Mouse (Mus musculus): Measurements from ENCODE around the gene Foxo6.

Gene Foxo6

DNA sequence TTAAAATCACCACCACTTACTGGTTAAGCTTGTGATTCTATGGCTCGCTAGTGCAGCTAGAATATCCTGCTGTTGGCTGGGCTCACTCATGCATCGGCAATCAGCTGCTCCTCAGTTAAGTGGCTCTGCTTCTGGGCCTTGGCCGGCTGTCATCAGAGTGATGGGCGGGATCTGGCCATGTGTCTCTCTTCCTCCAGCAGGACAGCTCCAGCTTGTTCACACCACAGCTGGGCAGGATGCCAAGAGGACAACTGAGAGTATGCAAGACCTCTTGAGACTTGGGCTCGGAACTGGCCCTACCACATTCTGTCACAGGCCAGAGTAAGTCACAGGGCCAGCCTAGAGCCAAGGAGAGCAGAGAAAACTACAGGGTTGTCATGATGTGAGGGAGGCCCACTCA, 39.7 kb downstream of the Foxo6 start:
- DNase-seq (ENCODE audit: low spot score), result no peak

DNA sequence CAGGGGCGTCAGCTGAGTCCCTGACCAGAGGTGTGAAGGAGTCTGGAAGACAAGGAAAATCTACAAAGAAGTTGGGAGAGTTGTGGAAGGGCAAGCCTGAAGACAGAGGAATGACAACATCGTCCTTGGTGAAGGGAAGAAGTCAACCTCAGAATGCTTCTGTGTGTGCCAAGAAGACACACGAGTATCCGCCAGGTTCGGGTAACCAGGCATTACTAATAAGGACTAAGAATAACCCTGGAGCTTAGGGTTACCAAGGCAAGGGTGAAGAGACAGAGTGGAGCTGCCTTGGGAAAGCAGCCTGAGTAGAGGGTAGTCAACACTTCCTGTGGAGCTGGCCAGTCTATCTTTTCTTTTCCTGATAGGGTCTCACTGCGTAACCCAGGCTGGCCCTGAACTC, 41.1 kb downstream of the Foxo6 start:
- DNase-seq (ENCODE audit: low spot score), result no peak

DNA sequence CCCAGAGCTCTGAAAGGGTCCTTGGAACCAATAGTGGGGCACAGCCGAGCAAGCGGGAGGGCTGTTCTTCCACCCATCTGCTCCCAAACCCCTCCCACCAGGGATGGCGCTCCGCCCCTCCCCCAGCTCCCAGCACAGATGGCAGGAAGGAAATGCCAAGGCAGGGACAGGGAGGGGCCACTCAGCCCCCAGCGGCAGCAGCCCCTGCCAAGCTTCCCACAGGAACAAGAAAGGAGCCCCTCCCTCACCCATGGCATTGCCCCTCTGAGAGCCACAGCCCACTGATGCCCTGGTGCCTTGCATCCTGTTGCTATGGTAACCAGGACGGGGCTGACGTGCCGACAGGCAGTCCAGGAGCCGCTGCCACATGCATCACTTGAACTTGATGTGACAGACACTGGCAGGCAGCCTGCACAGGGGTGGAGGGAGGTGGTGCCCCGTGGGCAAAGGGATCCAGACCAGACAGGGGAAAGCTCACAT, 44.3 kb downstream of the Foxo6 start:
- DNase-seq (ENCODE audit: low spot score), result no peak

DNA sequence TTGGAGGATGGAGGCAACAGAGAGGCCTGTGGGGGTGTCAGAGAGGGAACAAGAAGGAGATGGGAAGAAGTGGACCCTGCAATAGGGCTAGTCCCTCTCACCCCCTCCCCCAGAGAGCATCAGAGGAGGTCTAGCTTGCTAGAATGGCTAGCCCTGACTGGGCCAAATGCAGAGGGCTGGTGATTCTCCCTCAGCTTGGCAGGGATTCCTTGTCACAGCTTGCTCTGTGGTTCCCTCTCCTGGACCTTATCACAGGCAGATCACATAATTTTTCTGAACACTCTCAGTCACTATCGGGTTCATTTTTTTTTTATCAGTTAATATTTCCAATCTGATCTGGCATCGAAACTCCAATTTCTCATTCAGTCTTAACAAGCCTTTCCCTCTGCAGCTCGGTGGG, 46.0 kb downstream of the Foxo6 start:
- DNase-seq (ENCODE audit: low spot score), result no peak

DNA sequence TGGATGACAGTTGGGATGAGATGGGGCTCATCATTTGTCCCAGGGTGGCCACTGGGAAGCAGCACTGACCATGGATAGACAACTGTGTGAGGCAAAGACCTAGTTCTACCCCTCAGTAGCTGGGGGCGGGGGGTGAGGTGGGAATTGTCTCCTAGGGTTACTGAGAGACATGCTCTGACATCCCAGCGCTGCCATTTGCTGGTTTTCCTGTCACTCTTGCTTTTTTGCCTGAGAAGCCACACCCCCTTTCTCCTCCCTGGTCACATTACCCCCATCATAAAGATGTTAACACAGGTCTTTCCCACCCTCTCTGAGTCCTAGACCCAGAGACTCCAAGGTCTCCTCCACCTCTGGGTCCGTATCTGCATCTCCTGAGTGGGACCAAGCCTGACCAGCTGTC, 47.7 kb downstream of the Foxo6 start:
- no peak for DNase-seq (ENCODE audit: low spot score)

DNA sequence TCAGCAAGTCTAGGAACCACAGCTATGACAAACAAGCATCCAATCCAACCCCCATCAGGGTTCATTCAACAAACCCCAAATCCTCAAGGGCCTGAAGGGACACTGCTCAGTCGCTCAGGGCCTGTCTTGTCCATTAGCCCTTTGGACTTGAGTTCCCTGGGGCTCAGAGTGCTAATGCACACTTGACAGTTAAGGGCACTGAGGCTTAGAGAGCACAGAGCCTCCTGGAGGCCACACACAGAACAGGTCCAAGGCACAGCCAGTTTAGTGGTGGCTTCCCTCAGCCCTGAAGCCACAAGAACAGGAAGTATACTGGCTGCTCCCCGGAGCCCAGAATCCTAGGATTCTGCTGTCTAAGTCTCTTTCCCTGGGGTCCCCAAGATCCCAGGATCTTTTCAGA, 53.9 kb downstream of the Foxo6 start:
- no peak for DNase-seq (ENCODE audit: low spot score)

DNA sequence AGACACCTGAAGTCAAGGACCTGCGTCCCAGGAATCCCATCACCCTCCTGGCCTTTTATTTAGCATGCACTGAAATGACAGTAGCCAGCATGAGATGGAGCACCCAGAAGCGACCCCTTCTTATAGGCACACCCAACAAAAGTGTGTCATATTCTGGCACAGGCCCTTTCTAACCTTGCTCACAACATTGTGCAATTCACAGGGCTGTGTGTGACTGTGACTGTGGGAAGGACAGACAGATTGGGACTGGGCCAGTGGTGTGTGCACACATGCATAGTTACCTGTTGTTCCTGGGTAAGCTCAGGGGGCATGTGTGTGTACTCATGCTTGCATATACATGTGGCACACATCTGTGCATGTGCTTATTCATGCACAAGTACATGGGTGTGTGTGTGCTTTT, 54.6 kb downstream of the Foxo6 start:
- DNase-seq (ENCODE audit: low spot score), result no peak

DNA sequence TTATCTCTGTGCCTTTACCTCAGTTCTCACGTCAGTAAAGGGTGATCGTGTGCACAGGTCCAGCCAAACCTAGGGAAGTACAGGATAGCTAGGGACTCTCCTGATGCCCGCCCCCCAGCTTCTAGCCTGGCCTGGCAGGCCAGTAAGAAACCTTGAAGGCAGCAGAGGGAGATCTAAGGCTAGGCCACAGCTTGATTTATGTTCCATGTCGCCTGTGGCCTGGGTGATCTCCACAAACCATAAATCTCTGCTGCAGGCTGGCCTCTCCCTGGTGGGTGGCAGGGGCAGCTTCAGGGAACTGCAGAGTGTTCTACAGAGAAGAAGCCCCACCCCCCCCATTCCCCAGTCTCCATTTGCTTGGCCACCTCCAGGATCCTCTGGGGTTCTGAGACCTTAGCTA, 55.2 kb downstream of the Foxo6 start:
- no peak for DNase-seq (ENCODE audit: low spot score)

DNA sequence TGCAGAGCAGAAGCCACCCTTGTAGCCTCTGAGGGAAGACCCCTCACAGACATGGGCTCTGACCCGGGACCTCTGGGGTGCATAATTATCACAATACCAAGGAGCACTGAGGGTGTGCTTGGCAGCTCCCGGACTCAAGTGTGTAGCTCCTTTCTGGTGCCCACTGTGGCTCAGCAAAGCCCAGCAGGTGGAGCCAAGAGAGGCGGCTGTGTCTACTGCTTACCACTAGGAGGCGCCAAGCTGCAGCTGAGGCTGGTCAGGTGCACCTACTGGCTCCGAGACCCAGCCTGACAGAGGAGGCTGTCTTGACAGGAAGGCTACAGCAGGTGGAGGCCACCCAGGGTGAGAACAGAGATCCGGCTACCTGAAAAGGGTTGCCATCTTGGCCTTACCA, 56.9 kb downstream of the Foxo6 start:
- peak; percentile 23 for DNase-seq (ENCODE audit: low spot score)

DNA sequence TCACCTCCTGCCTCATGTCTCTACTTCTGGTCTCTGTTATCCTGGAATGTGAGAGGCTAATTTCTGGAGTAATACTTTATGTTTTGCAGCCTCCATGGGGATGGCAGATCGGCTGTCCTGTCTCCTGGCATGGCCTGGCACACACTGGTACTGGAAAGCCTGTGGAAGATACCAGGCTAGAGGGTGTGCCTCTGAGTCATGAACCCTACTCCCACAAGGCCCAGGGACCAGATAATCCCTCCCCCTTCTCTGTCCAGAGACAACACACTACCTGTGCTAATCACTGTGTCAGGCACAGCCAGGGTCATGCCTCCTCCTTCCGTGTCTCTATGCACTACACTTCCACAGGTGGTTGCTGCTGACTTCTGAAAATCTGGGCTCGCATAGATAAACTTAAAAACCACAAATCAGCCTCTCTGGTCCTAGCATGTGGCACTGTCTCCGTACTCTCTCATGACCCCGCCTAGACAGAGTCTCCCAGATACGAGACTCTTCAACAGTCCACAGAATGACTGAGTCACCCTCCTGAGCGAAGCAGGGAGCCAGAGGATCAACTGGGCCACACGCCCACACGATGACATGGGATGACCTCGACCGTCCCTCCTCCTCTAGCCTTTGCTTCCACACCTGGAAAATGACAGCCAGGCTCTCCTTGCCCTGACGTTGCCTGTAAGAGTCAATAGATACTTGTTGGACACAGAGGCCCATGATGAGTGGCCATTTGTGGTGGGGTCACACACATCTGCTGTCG, 57.5 kb downstream of the Foxo6 start:
- DNase-seq (ENCODE audit: low spot score), result no peak

DNA sequence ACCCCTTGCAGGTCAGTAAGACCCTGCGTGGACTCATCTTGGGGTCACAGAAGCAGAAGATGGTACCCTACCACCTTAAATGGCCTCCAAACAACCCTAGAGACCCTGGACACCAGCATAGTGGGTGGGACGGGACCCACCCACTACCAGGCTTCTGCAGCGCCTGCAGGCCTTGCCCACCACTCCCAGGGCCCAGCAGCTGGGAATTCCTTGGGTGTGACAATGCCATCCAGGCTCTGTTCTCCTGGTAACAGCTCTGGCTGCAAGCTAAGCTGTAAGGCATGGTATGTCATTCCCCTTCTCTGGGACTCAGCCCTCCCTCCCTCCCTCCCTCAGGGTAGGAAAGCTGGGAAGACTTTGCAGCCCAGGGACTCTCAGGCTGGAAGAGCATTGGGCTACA, 58.5 kb downstream of the Foxo6 start:
- no peak for DNase-seq (ENCODE audit: low spot score)

DNA sequence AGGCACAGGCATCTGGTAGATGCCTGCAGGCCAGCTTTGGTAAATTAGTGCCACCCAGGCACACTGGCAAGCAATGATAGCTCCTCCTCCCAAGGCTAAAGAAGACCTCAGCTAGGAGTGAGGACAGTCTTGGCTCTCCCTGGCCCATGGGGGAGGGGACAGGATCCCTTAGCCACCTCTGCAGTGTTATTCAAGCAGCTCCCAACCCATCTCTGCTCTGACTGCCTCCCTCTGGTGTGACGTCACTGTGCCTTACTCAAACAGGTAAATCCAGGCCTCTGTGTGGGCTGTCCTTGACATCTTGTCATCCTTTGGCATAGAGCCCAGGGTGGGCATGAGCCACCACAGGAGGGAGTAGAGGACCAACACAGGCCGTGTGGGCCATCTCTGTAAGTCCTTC, 59.9 kb downstream of the Foxo6 start:
- DNase-seq (ENCODE audit: low spot score), result no peak

DNA sequence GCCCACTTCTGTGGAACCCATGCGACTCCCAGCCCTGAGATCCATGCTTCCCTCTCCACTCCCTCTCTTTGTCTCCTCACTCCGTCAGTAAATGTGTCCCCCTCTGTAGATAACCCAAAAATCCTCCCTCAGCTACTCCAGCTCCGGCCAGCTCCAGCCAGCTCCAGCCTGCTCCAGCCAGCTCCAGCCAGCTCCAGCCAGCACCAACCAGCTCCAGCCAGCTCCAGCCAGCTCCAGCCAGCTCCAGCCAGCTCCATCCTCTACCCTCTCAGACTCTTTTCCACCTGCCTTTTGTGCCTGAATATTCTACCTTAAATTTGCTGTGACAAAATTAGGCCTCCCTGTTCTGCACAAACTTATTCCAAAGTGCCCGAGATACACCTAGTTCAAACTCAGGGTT, 60.5 kb downstream of the Foxo6 start:
- no peak for DNase-seq (ENCODE audit: low spot score)

DNA sequence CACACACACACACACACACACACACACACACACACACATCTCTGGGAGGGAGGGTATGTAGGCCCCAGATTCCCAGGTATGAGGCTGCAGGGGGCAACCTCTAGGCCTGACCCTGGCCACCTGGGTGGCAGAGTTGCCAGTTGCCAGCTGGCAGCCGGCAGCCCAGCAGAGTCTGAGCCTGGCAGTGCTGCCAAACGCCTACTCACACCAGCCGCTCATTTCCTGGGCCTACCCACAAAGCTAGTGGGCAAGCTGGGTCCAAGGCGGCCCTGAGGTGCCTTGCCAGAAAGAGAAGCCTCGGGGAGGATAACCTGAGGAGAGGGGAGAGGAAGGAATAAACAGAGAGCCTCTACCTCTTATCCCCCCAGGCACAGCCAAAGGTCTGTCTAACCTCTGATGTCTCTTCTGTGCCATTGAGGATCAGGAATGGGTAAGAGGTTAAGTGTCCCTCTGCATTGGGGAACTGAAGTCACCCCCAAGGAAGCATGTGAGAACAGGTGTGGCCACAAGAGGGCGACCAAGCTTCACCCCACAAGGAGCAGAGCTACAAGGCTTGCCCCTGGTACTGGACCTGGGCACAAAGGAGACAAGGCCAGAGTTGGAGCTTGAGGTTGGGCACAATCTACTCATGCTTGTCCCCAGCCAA, 61.9 kb downstream of the Foxo6 start:
- peak; percentile 10 for DNase-seq (ENCODE audit: low spot score)

DNA sequence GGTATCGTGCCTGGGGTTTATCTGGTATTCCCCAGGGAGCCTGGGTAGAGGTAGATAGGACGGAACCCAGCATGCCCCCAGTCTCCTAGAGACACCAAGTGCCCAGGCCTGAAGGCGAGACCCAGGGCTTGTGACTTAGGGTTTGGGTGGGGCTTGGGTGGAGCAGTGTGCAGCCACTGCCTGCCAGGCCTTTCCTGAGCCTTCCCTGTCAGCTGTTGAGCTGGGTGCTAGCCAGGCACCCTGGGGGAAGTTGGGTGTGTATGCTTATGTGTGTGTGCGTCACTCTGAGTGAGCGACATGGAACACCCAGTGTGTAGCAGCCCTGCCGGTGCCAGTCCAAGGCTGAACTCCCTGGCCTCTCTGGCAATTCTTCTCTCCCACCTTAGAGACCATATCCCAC, 63.3 kb downstream of the Foxo6 start:
- no peak for DNase-seq (ENCODE audit: low spot score)

DNA sequence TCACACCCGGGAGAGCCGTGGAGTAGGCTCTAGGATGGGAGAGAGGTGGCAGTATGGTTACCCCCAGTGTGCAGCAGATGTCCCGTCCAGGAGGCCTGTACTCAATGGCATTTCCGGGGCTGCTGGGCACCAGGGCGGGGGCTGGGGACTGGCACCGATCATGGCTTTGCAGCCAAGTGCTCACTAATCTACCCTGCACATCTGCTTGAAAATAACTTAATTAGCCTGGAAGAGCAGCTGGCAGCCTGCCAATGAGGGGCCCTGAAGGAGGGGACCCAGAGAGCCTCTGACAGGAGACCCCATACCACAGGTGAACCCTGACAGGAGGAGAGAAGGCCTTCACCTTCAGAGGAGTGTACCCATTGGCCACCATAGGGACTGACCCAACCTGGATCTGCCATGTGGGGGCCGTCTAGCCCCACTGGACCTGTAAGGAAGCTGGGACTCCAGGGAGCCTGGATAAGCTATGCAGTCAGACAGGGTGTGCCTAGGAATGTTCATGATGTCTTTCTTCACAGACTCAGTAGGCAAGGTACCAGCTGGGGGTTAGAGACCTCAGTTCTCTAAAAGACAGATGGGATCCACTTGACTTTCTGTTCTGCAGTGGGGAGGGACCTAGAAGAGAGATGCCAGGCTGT, 63.9 kb downstream of the Foxo6 start:
- no peak for DNase-seq (ENCODE audit: low spot score)

DNA sequence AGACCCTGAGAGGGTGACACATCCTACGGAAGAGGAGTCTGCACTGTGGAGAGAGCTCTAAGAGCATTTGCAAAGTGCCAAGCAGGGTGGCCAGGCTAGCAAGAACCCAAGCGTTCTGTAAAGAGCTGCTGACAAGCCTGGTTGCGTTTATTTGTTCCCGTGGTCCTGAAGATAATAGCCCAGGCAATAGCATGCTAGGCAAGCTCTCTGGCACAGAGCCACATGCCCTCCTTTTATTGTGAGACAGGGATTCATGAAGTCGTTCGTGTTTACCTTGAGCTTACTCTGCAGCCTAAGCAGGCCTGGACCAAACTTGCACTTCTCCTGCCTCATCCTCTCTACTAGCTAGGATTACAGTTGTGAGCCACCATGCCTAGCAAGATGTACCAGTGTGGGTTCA, 65.4 kb downstream of the Foxo6 start:
- DNase-seq (ENCODE audit: low spot score), result no peak

DNA sequence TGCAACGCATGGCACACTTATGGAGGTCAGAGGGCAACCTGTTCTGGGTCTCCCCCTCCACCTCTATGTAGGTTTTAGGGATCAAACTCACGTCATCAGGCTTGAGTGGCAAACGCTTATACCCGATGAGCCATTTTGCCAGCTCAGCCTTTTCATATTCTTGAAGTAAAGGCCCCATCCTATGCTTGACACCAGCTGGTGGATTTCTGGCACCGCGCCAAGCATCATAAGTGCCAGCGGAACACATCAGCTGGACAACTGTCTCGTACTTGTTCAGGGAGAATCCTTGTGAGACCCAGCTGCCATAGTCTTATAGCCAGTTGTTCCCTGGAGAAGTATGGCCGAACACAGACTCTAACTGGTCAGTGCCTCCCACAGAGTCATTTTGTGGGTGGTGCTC, 68.3 kb downstream of the Foxo6 start:
- no peak for DNase-seq (ENCODE audit: low spot score)
